Comparison of ENCODE assay signal across 22 mouse cellular contexts in genomic region chr11:44530867-44531266, GRCm38 (mm10). TPM values are rescaled to one million over a fixed set of nuclear protein-coding genes. Genes with fewer than 3 reads are reported as not detected.
DNase-seq lines count a peak whose midpoint lies in the region; ATAC-seq lines count a peak whose summit lies in the region.
"Had no signal": no experiment of that assay in that cellular context is flagged by ENCODE, and none has a peak within 500 bp of the region (broad histone marks: within the 10 kb centered on the region; RNA-seq: fewer than 3 reads in every experiment).

No protein-coding gene starts in this region.

- H3K27me3 ChIP-seq in heart, embryonic 11.5 days (ENCODE audit: control insufficient read depth, insufficient read depth, low read length), result no peaks in the 10 kb centered on the region
- H3K27me3 ChIP-seq in neural tube, embryonic 13.5 days, result no peaks in the 10 kb centered on the region
- no peaks in the 10 kb centered on the region for H3K27me3 ChIP-seq in liver, embryonic 13.5 days
- no peaks in the 10 kb centered on the region for H3K27me3 ChIP-seq in neural tube, embryonic 15.5 days (replicated peaks)
- H3K27me3 ChIP-seq: embryonic facial prominence, embryonic 15.5 days; forebrain, embryonic 15.5 days; heart, embryonic 15.5 days; hindbrain, embryonic 12.5 days; neural tube, embryonic 12.5 days had no signal

- WGBS in heart, embryonic 11.5 days (ENCODE audit: insufficient replicate concordance), result 74% methylated on average over 11 of the region's 11 CpGs
- WGBS in neural tube, embryonic 13.5 days, result 87% methylated on average over 11 of the region's 11 CpGs
- WGBS in liver, embryonic 13.5 days (ENCODE audit: insufficient replicate concordance), result 74% methylated on average over 11 of the region's 11 CpGs
- 84% methylated on average over 11 of the region's 11 CpGs for WGBS in neural tube, embryonic 15.5 days

- DNase-seq in heart, postnatal 4 days, result no peak
- DNase-seq in neural tube, embryonic 10.5 days (ENCODE audit: extremely low spot score, low spot score), result no peak
- no peak for DNase-seq in liver, embryonic 13.5 days
- DNase-seq in cerebellum, adult 9-11 months, result no peak
- DNase-seq: adrenal gland, adult 2 months; B cell, adult 2 months; gastrocnemius, postnatal 10 days; layer of hippocampus, adult 9-11 months; thymus, postnatal 36 days had no signal

- H3K4me1 ChIP-seq in heart, embryonic 11.5 days (ENCODE audit: control insufficient read depth, insufficient read depth, low read length), result peaks cover 4% of the 10 kb centered on the region
- peaks cover 16% of the 10 kb centered on the region for H3K4me1 ChIP-seq in neural tube, embryonic 13.5 days (replicated peaks)
- peaks cover 69% of the 10 kb centered on the region for H3K4me1 ChIP-seq in liver, embryonic 13.5 days (replicated peaks)
- H3K4me1 ChIP-seq in neural tube, embryonic 15.5 days, result peaks cover 12% of the 10 kb centered on the region; the same call in 1 of the 2 replicates
- H3K4me1 ChIP-seq: embryonic facial prominence, embryonic 10.5 days; forebrain, embryonic 15.5 days; hindbrain, embryonic 12.5 days had no signal

- H3K27ac ChIP-seq in heart, embryonic 11.5 days (ENCODE audit: low read depth, low read length), result peak overlapping the region; percentile 35; the same call in 1 of the 2 replicates
- H3K27ac ChIP-seq in neural tube, embryonic 13.5 days (replicated peaks), result peak overlapping the region; percentile 56
- H3K27ac ChIP-seq in liver, embryonic 13.5 days, result peak overlapping the region; percentile 97
- H3K27ac ChIP-seq in neural tube, embryonic 15.5 days (replicated peaks), result peak overlapping the region; percentile 1; the same call in 1 of the 2 replicates
- H3K27ac ChIP-seq: embryonic facial prominence, embryonic 10.5 days; embryonic facial prominence, embryonic 15.5 days; forebrain, embryonic 15.5 days; heart, embryonic 15.5 days; hindbrain, embryonic 12.5 days; neural tube, embryonic 12.5 days had no signal

- H3K4me2 ChIP-seq in heart, embryonic 11.5 days, result peak overlapping the region; percentile 27; the same call in 1 of the 2 replicates
- H3K4me2 ChIP-seq in neural tube, embryonic 13.5 days, result 0 out of 2 replicates have a peak overlapping the region, but pooled peaks have one; percentile 9
- H3K4me2 ChIP-seq in liver, embryonic 13.5 days, result peak overlapping the region; percentile 73
- no peak overlapping the region for H3K4me2 ChIP-seq in neural tube, embryonic 15.5 days
- H3K4me2 ChIP-seq: embryonic facial prominence, embryonic 15.5 days; forebrain, embryonic 15.5 days; heart, embryonic 15.5 days; hindbrain, embryonic 12.5 days; midbrain, embryonic 11.5 days; neural tube, embryonic 12.5 days had no signal

- H3K4me3 ChIP-seq in heart, embryonic 11.5 days (ENCODE audit: low read depth, low read length), result no peak overlapping the region
- no peak overlapping the region for H3K4me3 ChIP-seq in neural tube, embryonic 13.5 days
- H3K4me3 ChIP-seq in liver, embryonic 13.5 days (replicated peaks), result 0 out of 2 replicates have a peak overlapping the region, but pooled peaks have one; percentile 2
- H3K4me3 ChIP-seq in neural tube, embryonic 15.5 days (replicated peaks), result no peak overlapping the region
- H3K4me3 ChIP-seq: embryonic facial prominence, embryonic 10.5 days; embryonic facial prominence, embryonic 15.5 days; forebrain, embryonic 15.5 days; heart, embryonic 15.5 days; hindbrain, embryonic 12.5 days; neural tube, embryonic 12.5 days had no signal

- H3K36me3 ChIP-seq in heart, embryonic 11.5 days (ENCODE audit: control insufficient read depth, insufficient read depth, low read length), result peaks cover 23% of the 10 kb centered on the region
- H3K36me3 ChIP-seq in neural tube, embryonic 13.5 days, result peaks cover 66% of the 10 kb centered on the region
- H3K36me3 ChIP-seq in liver, embryonic 13.5 days, result peaks cover 89% of the 10 kb centered on the region
- H3K36me3 ChIP-seq in neural tube, embryonic 15.5 days, result peaks cover 38% of the 10 kb centered on the region

- no peak overlapping the region for H3K9ac ChIP-seq in heart, embryonic 11.5 days (ENCODE audit: low read depth, low read length)
- H3K9ac ChIP-seq in neural tube, embryonic 13.5 days, result peak overlapping the region; percentile 22; the same call in 1 of the 2 replicates
- peak overlapping the region; percentile 75; the same call in 1 of the 2 replicates for H3K9ac ChIP-seq in liver, embryonic 13.5 days
- H3K9ac ChIP-seq in neural tube, embryonic 15.5 days (replicated peaks), result no peak overlapping the region
- H3K9ac ChIP-seq: embryonic facial prominence, embryonic 15.5 days; forebrain, embryonic 15.5 days; heart, embryonic 15.5 days; hindbrain, embryonic 12.5 days; neural tube, embryonic 12.5 days had no signal

- H3K9me3 ChIP-seq in heart, embryonic 11.5 days (replicated peaks; ENCODE audit: control insufficient read depth, low read length), result no peaks in the 10 kb centered on the region
- H3K9me3 ChIP-seq in neural tube, embryonic 13.5 days, result no peaks in the 10 kb centered on the region
- no peaks in the 10 kb centered on the region for H3K9me3 ChIP-seq in liver, embryonic 13.5 days (replicated peaks)
- no peaks in the 10 kb centered on the region for H3K9me3 ChIP-seq in neural tube, embryonic 15.5 days (replicated peaks)
- H3K9me3 ChIP-seq: embryonic facial prominence, embryonic 10.5 days; embryonic facial prominence, embryonic 15.5 days; forebrain, embryonic 15.5 days; heart, embryonic 15.5 days; hindbrain, embryonic 12.5 days; neural tube, embryonic 12.5 days had no signal

- no peak for ATAC-seq in heart, embryonic 11.5 days (replicated peaks; ENCODE audit: insufficient number of reproducible peaks, low FRiP score, low TSS enrichment)
- no peak for ATAC-seq in neural tube, embryonic 13.5 days (ENCODE audit: low read depth)
- ATAC-seq in liver, embryonic 13.5 days (ENCODE audit: low read depth), result no peak
- no peak for ATAC-seq in neural tube, embryonic 15.5 days (ENCODE audit: low FRiP score)
- ATAC-seq: activated CD4-positive, CD25-positive, alpha-beta regulatory T cell, adult 4 months; forebrain, embryonic 15.5 days; intestine, postnatal 0 days; midbrain, embryonic 16.5 days had no signal

RNA-seq across cellular contexts. Expression of gene Rnf145, which starts 12.1 kb away (rescaled TPM):
- 60.4 and 64.4 TPM in 2 replicates for polyA plus RNA-seq in heart, embryonic 11.5 days (2014; fragmentation: Nextera tagmentation; extraction: Ambion mirVana)
- 10 to 100 TPM; 30.0 TPM for total RNA-seq in heart, postnatal 4 days (2021)
- 123 and 126 TPM in 2 replicates for polyA plus RNA-seq in neural tube, embryonic 13.5 days (2015; fragmentation: Nextera tagmentation; extraction: Ambion mirVana)
- polyA plus RNA-seq in liver, embryonic 13.5 days (2015; fragmentation: Nextera tagmentation; extraction: Ambion mirVana), result 45.9 and 47.8 TPM in 2 replicates
- polyA plus RNA-seq in neural tube, embryonic 15.5 days (2015; fragmentation: Nextera tagmentation; extraction: Ambion mirVana), result 99.5 and 112 TPM in 2 replicates

Comparison
In these comparisons a context has a peak if more than half of its experiments do, and no peak if none do; other contexts are left out.
1. H3K9ac ChIP-seq: peak in neural tube, embryonic 13.5 days (single experiment) and liver, embryonic 13.5 days (single experiment); none in heart, embryonic 11.5 days (single experiment) and neural tube, embryonic 15.5 days (single experiment).
2. H3K27ac ChIP-seq: peak in every context shown above with its lines; median percentile 97 in liver, embryonic 13.5 days; 56 in neural tube, embryonic 13.5 days; 35 in heart, embryonic 11.5 days; 1 in neural tube, embryonic 15.5 days.